Mouse (Mus musculus) thymus, adult 2 months (tissue): ENCODE data around the gene Clcn6. TPM values are rescaled to one million over a fixed set of nuclear protein-coding genes. Genes with fewer than 3 reads are reported as not detected.

Source experiments
- DNase-seq: peaks from one replicate; pipeline ENCODE4 v3.0.0; 2021
- H3K27ac ChIP-seq: fragments of 200-500 bp; 2 replicates; pipeline ENCODE4 v1.5.1; 2012; ENCODE audit warnings: low read length, control low read depth; ENCODE audit not compliant: control insufficient read depth, insufficient read depth
- H3K27me3 ChIP-seq: fragments of 200-500 bp; 2 replicates; pipeline ENCODE4 v1.6.1; 2012; ENCODE audit warnings: mild to moderate bottlenecking, low read length, moderate library complexity, mixed read lengths; ENCODE audit not compliant: control insufficient read depth, insufficient read depth
- H3K36me3 ChIP-seq: fragments of 200-500 bp; 2 replicates; pipeline ENCODE4 v1.6.1; 2012; ENCODE audit warnings: mild to moderate bottlenecking, low read length, moderate library complexity; ENCODE audit not compliant: control insufficient read depth, insufficient read depth
- H3K4me1 ChIP-seq: fragments of 200-500 bp; replicated peaks from 2 replicates; pipeline ENCODE4 v1.6.1; 2012; ENCODE audit warnings: low read length; ENCODE audit not compliant: control insufficient read depth, insufficient read depth
- H3K4me3 ChIP-seq: fragments of 200-500 bp; 2 replicates; pipeline ENCODE4 v1.5.1; 2012; ENCODE audit warnings: mild to moderate bottlenecking, low read length, control low read depth, moderate library complexity; ENCODE audit not compliant: control insufficient read depth, insufficient read depth
- CTCF ChIP-seq: fragments of 200-500 bp; IDR thresholded peaks from 2 replicates; pipeline ENCODE4 v1.5.1; 2012; ENCODE audit warnings: mild to moderate bottlenecking, control low read depth, low read length, moderate library complexity, borderline replicate concordance; ENCODE audit not compliant: control insufficient read depth, poor library complexity, insufficient read depth; ENCODE audit errors: extremely low read depth
- POLR2A ChIP-seq: fragments of 200-500 bp; IDR thresholded peaks from 2 replicates; pipeline ENCODE4 v1.6.1; 2012; ENCODE audit warnings: mild to moderate bottlenecking, low read length, control low read depth, moderate library complexity; ENCODE audit not compliant: control insufficient read depth, poor library complexity, insufficient read depth; ENCODE audit errors: extremely low read depth
- WGBS: fragments of 180-500 bp; shearing (Covaris S2); methylation state at CpG from one replicate; pipeline ENCODE4 v1.1.7; 2018; 5-methylcytosine and 5-hydroxymethylcytosine counted together
- polyA plus RNA-seq: library from polyadenylated mRNA; depleted of rRNA; stranded (reverse); fragments of >200 nt; gene quantifications from 2 replicates; pipeline ENCODE4 v1.2.3, GENCODE M21; 2012

Clcn6 gene
- polyA plus RNA-seq, 1 experiment: 39.4 TPM

DNA sequence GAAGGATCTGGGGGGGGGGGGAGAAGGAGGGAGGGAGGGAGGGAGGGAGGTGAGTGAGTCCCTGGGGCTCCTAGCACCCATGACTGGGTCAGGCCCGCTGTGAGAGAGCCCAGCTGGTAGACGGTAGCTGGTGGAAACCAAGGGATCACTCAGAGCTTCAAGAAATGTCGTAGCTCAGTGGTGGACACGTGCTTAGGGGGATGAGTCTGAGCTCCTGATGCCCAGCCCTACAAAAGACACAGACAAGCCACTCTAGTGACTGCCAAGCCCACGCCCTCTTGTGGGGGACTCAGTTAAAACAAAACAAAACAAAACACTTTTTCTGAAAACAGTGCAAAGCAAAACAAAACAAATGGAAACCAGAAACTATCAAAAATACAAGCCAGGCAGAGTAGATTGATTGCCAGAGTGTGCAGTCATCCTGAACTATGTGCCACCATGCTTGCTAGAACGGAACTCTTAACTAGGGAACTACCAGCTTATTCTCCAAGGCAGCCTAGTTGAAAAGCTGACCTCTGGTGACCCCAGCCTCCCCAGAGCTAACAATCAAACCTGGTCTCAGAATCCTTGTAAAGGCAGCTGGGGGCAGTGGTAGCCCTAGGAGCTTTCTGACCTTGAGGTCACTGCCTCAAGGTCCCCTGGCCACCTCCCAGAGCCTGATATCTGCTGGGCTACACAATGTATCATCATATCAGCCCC is 27.2 kb upstream of the Clcn6 start:
- H3K4me1 ChIP-seq: no peaks in the 10 kb centered on the region
- 72% methylated on average over 6 of the region's 6 CpGs for whole genome bisulfite sequencing
- no peaks in the 10 kb centered on the region for H3K36me3 ChIP-seq
- DNase-seq: no peak
- H3K4me3 ChIP-seq: no peak overlapping the region
- no peaks in the 10 kb centered on the region for H3K27me3 ChIP-seq
- no peak for TF ChIP-seq CTCF
- TF ChIP-seq POLR2A: no peak
- H3K27ac ChIP-seq: no peak overlapping the region

DNA sequence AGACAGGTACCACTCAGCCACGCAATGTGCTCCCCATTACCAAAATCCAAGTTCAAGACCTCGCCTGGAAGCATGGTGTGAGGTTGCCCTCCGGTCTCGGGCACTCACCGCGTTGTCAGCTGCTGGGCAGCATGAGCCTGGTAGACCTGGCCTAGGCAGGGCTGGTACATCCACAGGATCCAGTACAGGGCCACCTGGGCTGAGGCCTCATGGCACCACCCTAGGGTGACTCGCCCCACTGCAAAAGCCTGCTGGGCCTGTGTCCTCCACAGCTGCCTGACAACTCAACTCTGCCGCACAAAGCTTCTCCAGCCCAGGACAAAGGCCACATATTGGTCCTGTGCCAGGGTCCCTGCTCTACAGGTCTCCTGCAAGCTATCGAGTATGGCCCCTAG is 22.5 kb upstream of the Clcn6 start:
- no peak overlapping the region for H3K27ac ChIP-seq
- WGBS: 95% methylated on average over 9 of the region's 9 CpGs
- no peak for DNase-seq
- TF ChIP-seq CTCF (no peak), POLR2A (no peak)
- no peaks in the 10 kb centered on the region for H3K4me1 ChIP-seq
- no peaks in the 10 kb centered on the region for H3K27me3 ChIP-seq
- H3K4me3 ChIP-seq: no peak overlapping the region
- no peaks in the 10 kb centered on the region for H3K36me3 ChIP-seq

DNA sequence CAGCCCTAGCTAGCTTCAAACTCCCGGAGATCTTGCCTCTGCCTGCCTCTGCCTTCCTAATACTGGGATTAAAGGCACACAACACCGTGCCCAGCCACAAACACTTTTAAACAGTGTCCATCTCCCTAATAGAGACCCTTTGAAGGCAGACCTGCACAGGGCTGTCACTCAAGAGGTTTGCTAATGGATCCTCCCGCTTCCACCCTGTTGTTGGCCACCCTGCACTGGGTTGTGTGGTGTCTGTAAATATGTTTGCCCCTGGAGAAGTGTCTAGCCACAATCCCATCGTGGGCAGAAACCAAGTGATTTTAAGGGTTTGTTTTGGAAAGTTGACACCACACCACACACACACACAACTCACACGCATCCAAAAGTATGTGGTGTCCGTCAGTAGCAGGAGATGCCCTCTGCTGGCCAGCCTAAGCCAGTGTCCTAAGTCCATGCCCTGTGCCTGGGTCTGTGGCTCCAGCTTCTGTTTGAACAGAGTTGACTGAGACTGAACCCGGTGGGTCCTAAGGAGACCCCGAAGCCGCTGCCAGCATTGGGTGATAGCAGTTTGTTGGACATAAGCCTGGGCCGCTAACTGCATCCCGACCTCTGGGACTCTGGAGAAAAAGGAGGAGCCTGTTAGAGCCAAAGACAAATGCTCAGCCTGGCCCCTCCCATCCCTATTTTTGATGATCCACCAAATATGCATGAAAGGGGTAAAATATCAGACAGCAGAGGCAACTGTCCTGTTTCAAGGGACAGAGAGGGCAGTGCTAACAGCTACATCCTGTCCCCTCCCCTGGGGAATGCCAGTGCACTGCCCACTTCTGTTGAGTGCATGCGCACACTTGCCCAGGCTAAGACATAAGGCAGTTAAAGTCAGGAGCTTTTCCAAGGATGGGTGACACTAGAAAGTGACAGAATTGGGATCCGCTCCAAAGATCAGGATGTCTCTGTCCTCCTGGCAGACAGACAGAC is 21.8 kb upstream of the Clcn6 start:
- H3K27ac ChIP-seq: no peak overlapping the region
- WGBS: 62% methylated on average over 13 of the region's 13 CpGs
- H3K4me3 ChIP-seq: no peak overlapping the region
- H3K36me3 ChIP-seq: 0 out of 2 replicates have a peak, but pooled peaks cover 3% of the 10 kb centered on the region
- H3K27me3 ChIP-seq: no peaks in the 10 kb centered on the region
- no peaks in the 10 kb centered on the region for H3K4me1 ChIP-seq
- TF ChIP-seq POLR2A (no peak), CTCF (no peak)
- no peak for DNase-seq

DNA sequence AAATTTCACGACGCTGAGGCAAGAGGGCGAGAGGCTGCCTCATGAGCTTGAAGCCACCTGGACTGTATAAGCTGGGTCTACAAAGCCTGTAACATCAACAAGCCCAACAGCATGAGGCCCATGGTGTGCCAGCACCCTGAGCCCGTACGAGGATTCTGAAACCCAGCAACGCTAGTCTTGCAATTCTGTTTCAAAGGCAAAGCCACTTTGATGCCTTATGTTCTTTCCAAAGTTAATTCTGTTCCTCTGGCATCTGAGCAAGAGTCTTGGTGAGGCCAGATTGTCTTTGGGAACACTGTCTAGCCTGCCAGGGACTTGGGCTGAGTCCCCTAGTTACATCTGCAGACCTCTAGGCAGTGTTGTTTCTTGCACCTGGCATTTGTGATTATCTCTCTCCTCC is 20.4 kb upstream of the Clcn6 start:
- no peak for TF ChIP-seq POLR2A
- TF ChIP-seq CTCF: no peak
- H3K27ac ChIP-seq: no peak overlapping the region
- 96% methylated on average over 6 of the region's 6 CpGs for WGBS

DNA sequence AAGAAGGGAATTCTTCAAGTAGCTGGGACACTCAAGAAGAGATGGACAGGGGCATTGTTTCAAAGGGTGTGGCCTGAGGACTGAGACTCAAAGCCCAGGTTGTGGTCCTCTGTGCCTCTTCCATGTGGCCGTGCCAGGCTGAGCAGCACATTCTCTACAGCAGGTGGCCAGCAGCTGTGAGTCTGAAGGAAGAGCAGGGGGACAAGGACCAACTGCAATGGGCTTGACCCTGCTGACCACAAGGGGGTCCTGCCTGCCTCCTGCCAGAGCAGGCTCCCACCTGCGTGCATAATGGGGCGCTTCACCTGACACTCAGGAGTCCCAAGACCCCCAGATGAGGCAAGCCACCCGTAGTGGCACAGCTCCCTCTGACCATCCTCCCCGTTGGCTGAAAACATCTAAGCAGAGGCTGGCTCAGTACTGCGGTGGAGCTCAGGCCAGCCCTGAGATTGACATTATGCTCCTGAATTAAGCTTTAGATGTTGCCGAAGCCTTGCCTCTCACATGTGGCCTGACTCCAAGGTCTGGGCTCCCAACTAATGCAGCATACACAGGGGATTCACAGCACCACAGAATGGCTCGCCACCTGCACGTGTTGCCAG is 19.7 kb upstream of the Clcn6 start:
- WGBS: 95% methylated on average over 9 of the region's 9 CpGs
- no peak for DNase-seq
- no peaks in the 10 kb centered on the region for H3K27me3 ChIP-seq
- 0 out of 2 replicates have a peak, but pooled peaks cover 3% of the 10 kb centered on the region for H3K36me3 ChIP-seq
- no peak overlapping the region for H3K4me3 ChIP-seq
- TF ChIP-seq CTCF (no peak), POLR2A (no peak)
- no peak overlapping the region for H3K27ac ChIP-seq
- H3K4me1 ChIP-seq: no peaks in the 10 kb centered on the region

More for the DNA sequence above, 20.4 kb upstream of the Clcn6 start:
- H3K4me3 ChIP-seq: no peak overlapping the region
- DNase-seq: no peak
- no peaks in the 10 kb centered on the region for H3K4me1 ChIP-seq
- no peaks in the 10 kb centered on the region for H3K27me3 ChIP-seq
- H3K36me3 ChIP-seq: 0 out of 2 replicates have a peak, but pooled peaks cover 3% of the 10 kb centered on the region

DNA sequence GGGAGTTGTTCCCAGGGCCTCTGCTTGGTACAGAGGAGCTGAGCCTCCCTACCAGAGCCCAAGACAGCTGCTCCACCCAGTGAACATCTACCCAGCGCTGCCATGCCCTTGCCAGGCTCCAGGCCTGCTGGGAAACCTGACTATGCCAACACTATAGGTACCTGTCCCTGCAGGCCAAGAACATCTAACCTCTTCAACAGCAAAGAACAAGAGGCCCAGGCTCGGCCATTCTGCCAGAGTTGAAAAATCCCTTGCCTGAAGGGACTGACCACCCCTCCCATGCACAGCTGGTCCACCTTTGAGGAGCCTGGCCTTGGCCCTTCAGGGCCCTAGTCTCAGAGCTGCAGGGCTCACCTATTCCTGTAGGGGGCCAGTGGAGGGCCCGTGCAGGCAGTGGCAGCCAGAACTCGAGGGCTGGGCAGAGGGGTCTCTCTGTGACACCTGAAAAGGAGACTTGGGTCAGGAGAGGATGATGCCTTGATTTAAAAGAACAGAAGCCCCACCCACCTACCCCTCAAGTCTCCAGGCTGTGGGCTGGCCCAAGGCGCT is 19.1 kb upstream of the Clcn6 start:
- Histone ChIP-seq H3K27me3 (no peaks in the 10 kb centered on the region), H3K27ac (no peak overlapping the region), H3K4me1 (no peaks in the 10 kb centered on the region), H3K4me3 (no peak overlapping the region), H3K36me3 (peaks cover 7% of the 10 kb centered on the region; the same call in 1 of the 2 replicates)
- DNase-seq: no peak
- no peak for TF ChIP-seq POLR2A
- peak; percentile 29; the same call in 1 of the 2 replicates for TF ChIP-seq CTCF
- WGBS: 78% methylated on average over 5 of the region's 5 CpGs

DNA sequence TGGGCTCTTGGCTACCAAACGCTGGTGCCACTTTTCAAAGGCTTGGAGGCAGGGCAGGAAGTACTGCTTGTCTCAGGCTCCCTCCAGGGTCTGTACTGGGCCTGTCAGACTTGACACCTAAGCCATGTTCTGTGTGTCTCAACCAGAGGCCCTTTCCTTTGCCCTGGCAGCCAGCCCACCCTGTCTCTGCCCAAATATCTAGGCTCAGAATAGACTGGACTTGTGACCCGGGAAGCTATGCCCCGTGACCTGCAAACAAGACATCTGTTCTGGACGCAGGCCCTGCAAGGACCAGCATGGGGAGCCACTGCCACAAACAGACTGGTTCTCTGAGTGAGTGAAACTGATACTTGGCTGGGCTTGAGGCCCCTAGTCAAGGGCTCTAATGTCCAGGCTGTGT is 18.2 kb upstream of the Clcn6 start:
- no peaks in the 10 kb centered on the region for H3K4me1 ChIP-seq
- 88% methylated on average over 4 of the region's 4 CpGs for whole genome bisulfite sequencing
- DNase-seq: no peak
- no peaks in the 10 kb centered on the region for H3K27me3 ChIP-seq
- peaks cover 10% of the 10 kb centered on the region; the same call in 1 of the 2 replicates for H3K36me3 ChIP-seq
- TF ChIP-seq POLR2A: no peak
- TF ChIP-seq CTCF: no peak
- no peak overlapping the region for H3K4me3 ChIP-seq
- no peak overlapping the region for H3K27ac ChIP-seq
